Mouse (Mus musculus) C2C12 (cell line): ENCODE data around the gene Dstyk. TPM values are rescaled to one million over a fixed set of nuclear protein-coding genes. Genes with fewer than 3 reads are reported as not detected.
A peak's percentile ranks its signal among the peaks of the same experiment; 100 is the strongest.

Source experiments
- H3K27me3 ChIP-seq: one replicate; pipeline ENCODE4 v1.6.1; 2011; ENCODE audit not compliant: control insufficient read depth, insufficient read depth, insufficient read length
- H3K36me3 ChIP-seq: one replicate; pipeline ENCODE4 v1.6.1; 2011; ENCODE audit not compliant: control insufficient read depth, insufficient read depth
- H3K4me3 ChIP-seq: one replicate; pipeline ENCODE4 v1.5.1; 2011; ENCODE audit warnings: mild to moderate bottlenecking, control low read depth; ENCODE audit not compliant: poor library complexity, insufficient read depth, severe bottlenecking
- H3K79me2 ChIP-seq: one replicate; pipeline ENCODE4 v1.6.1; 2011; ENCODE audit not compliant: control insufficient read depth, insufficient read depth
- H3K79me3 ChIP-seq: one replicate; pipeline ENCODE4 v1.6.1; 2011; ENCODE audit warnings: low read depth, control low read depth
- H3ac ChIP-seq: one replicate; pipeline ENCODE3; 2011; ENCODE audit warnings: low read depth; ENCODE audit not compliant: control insufficient read depth, insufficient read length
- CEBPB ChIP-seq: IDR thresholded peaks from one replicate; pipeline ENCODE4 v1.6.1; 2011; ENCODE audit warnings: low read depth, mild to moderate bottlenecking, control low read depth, moderate library complexity
- CTCF ChIP-seq: IDR thresholded peaks from one replicate; pipeline ENCODE4 v1.5.1; 2011; ENCODE audit not compliant: control insufficient read depth, insufficient read depth, insufficient read length
- FOSL1 ChIP-seq: IDR thresholded peaks from one replicate; pipeline ENCODE4 v1.8.0; 2011; ENCODE audit warnings: mild to moderate bottlenecking, low read length; ENCODE audit not compliant: poor library complexity, insufficient read depth, severe bottlenecking
- MAX ChIP-seq: IDR thresholded peaks from one replicate; pipeline ENCODE4 v1.6.1; 2011; ENCODE audit warnings: mild to moderate bottlenecking, control low read depth
- MYOD1 ChIP-seq: IDR thresholded peaks from one replicate; pipeline ENCODE4 v1.6.1; 2011; ENCODE audit warnings: low read depth; ENCODE audit not compliant: control insufficient read depth, insufficient read length
- MYOG ChIP-seq: IDR thresholded peaks from one replicate; pipeline ENCODE4 v1.6.1; 2011; ENCODE audit not compliant: control insufficient read depth, insufficient read length; ENCODE audit errors: extremely low read depth
- USF1 ChIP-seq: IDR thresholded peaks from one replicate; pipeline ENCODE4 v1.6.1; 2011; ENCODE audit warnings: low read depth, mild to moderate bottlenecking, control low read depth, moderate library complexity
- polyA plus RNA-seq: library from polyadenylated mRNA; unstranded; fragments of >200 nt; fragmentation: generic; extraction: Trizol; gene quantifications from one replicate; pipeline ENCODE4 v1.2.1, GENCODE M21; 2012; ENCODE audit warnings: missing spikeins

Dstyk gene
- polyA plus RNA-seq, 1 experiment = 4.0 TPM

DNA sequence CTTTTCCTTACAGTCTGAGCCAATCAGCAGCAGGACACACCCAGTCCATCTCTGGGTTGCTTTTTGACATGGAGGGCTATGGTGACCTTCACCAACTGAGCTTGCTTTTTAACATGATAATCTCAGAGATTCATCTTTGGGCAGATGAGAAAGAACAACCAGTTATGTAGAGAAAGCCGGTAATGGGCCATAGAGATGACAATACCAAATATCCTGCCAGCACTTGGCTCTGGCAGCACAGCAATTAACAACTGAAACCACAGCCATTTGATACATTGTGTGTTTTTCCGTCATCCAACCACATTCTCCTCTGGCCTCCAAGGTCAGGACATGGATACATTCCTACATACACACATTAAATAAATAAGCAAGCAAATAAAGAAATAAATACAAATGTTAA is 53.7 kb downstream of the Dstyk start:
- no peak overlapping the region for H3K4me3 ChIP-seq
- peaks cover 2% of the 10 kb centered on the region for H3K79me3 ChIP-seq
- TF ChIP-seq FOSL1 (no peak), MAX (no peak), USF1 (no peak), CEBPB (no peak), CTCF (no peak), MYOD1 (no peak), MYOG (no peak)

DNA sequence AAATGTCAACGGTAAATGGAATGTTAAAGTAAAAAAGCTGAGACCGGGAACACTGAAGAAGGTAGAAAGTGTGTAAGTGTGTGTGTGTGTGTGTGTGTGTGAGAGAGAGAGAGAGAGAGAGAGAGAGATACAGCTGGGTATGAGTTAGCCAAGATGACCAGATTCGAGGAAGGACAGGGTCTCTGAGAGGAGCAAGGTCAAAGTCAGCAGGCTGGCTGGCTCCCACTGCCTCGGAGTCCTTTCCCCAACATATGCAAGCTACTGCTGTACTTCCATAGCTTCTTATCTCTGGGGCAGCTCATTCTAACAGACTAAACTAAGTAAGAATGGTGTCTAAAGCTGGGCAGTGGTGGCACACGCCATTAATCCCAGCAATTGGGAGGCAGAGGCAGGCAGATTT is 54.1 kb downstream of the Dstyk start:
- no peak overlapping the region for H3K4me3 ChIP-seq

More for the DNA sequence above, 53.7 kb downstream of the Dstyk start:
- H3K36me3 ChIP-seq = peaks cover 6% of the 10 kb centered on the region
- peaks cover 3% of the 10 kb centered on the region for H3K79me2 ChIP-seq
- H3ac ChIP-seq = no peak overlapping the region
- no peaks in the 10 kb centered on the region for H3K27me3 ChIP-seq

DNA sequence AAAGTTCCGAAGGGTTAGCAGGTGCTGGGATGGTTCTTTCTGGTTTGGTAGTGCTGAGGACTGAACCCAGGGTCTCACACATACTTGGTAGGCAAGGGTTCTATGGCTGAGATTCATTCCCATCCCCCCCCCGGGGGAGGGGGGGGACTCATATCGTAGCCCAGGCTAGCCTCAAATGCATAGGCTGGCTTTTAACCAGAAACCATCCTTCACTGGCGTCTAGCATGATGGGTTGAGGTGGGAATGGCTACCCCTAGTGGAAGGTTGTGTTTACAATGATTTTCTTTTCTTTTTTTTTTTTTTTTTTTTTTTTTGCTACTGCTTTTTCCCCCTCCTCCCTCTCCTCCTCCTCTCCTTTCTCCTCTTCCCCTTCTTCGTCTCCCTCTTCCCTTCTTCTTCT is 55.2 kb downstream of the Dstyk start:
- Histone ChIP-seq H3ac (no peak overlapping the region), H3K79me3 (peaks cover 7% of the 10 kb centered on the region), H3K36me3 (no peaks in the 10 kb centered on the region), H3K79me2 (peaks cover 14% of the 10 kb centered on the region), H3K27me3 (no peaks in the 10 kb centered on the region), H3K4me3 (no peak overlapping the region)
- no peak for TF ChIP-seq FOSL1
- TF ChIP-seq MYOD1 = no peak
- TF ChIP-seq CTCF = no peak
- no peak for TF ChIP-seq MAX
- TF ChIP-seq USF1 = no peak
- TF ChIP-seq MYOG = no peak
- no peak for TF ChIP-seq CEBPB

More for the DNA sequence above, 54.1 kb downstream of the Dstyk start:
- TF ChIP-seq MYOD1 (no peak), FOSL1 (no peak), MYOG (no peak), USF1 (no peak), MAX (no peak), CEBPB (no peak), CTCF (no peak)
- H3ac ChIP-seq = no peak overlapping the region
- H3K79me2 ChIP-seq = peaks cover 8% of the 10 kb centered on the region
- H3K79me3 ChIP-seq = peaks cover 4% of the 10 kb centered on the region
- H3K27me3 ChIP-seq = no peaks in the 10 kb centered on the region
- peaks cover 5% of the 10 kb centered on the region for H3K36me3 ChIP-seq

DNA sequence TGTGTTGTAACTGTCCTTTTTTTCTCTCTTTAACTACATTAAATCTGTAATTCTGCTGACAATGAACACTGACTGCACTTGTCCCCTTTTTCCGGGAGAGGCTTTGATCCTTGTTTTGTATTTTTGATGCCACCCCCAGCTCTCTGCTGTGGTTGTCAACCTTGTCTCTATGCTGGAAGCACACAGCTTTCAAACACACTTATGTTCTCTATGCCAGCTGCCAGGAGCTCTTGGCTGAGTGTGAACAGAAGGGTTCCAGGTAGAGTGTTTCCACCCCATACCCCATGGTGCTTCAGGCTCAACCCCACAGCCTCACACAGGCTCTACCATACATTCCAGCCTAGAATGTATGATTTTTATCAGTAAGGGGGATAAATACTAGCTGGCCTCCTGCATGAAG is 57.1 kb downstream of the Dstyk start:
- TF ChIP-seq FOSL1 (no peak), MYOG (no peak), MYOD1 (no peak), CTCF (no peak), CEBPB (no peak), MAX (no peak), USF1 (no peak)

DNA sequence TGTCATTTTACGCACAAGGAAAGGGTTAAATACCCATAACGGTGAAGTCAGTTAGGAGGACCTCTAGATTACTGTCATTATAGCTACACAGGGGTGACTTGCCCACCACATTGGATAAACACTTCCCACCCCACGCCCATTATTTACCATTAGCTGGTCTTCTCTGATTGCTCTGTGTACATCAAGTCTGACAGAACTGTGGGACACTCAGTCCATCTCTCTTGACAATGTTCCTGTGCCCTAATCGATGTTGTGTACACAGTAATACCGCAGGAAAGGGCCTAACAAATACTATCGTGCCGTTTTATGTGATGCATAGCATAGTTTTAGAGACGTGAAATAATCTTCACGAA is 59.2 kb downstream of the Dstyk start:
- peaks cover 4% of the 10 kb centered on the region for H3K36me3 ChIP-seq
- H3K79me3 ChIP-seq = peaks cover 46% of the 10 kb centered on the region
- peaks cover 54% of the 10 kb centered on the region for H3K79me2 ChIP-seq
- H3ac ChIP-seq = peak overlapping the region; percentile 79
- no peak for TF ChIP-seq MYOG
- no peak for TF ChIP-seq USF1
- no peak for TF ChIP-seq MAX
- no peak for TF ChIP-seq CTCF
- no peak for TF ChIP-seq MYOD1
- no peak for TF ChIP-seq FOSL1
- TF ChIP-seq CEBPB = no peak
- no peaks in the 10 kb centered on the region for H3K27me3 ChIP-seq
- H3K4me3 ChIP-seq = peak overlapping the region; percentile 96

More for the DNA sequence above, 57.1 kb downstream of the Dstyk start:
- Histone ChIP-seq H3K79me2 (peaks cover 33% of the 10 kb centered on the region), H3ac (no peak overlapping the region), H3K79me3 (peaks cover 27% of the 10 kb centered on the region), H3K36me3 (no peaks in the 10 kb centered on the region), H3K27me3 (no peaks in the 10 kb centered on the region), H3K4me3 (no peak overlapping the region)

DNA sequence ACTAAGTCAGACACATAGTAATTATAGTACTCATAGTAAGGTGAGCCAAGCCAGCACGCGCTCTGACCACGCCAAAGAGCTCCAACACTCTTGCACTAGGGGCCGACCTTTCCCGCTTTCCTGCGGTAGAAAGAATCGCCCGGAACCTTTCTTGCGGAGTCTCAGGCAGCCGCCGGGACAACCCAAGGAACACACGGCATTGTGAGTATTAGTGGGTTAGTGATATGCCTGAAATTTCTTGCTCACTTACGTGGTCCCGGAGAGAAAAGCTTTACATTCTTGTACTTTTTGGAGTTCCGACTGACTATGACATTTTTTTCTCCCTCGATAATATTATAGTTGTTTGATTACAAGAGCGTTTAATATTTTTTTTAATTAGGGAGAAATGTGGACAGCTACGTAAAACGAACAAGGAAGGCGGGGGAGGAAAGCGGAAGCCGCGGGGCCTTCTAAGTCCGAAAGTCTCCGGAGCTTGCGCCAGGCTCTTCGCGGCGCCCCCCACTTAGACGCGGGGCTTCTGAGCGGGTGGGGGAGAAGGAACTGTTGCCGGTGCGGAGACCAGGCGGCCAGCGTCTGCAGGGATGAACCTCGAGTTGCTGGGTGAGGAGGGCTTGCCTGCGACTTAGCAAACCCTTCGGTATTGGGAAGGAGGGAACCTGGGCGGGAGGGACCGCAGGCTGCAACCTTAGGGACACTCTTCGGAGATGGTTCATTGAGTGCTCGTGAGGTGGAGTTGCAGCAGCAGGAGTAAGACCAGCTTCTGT is 59.8 kb downstream of the Dstyk start, which contains the start of gene Rbbp5:
Gene Rbbp5 (plus strand): TSS at position 438 of the 764 bp plus-strand sequence.
- Histone ChIP-seq H3K79me2 (peaks cover 59% of the 10 kb centered on the region), H3ac (peak within 1 kb of the TSS; percentile 100), H3K36me3 (peaks cover 4% of the 10 kb centered on the region), H3K79me3 (peaks cover 52% of the 10 kb centered on the region), H3K27me3 (no peaks in the 10 kb centered on the region), H3K4me3 (peak within 1 kb of the TSS; percentile 96)
- TF ChIP-seq USF1 (no peak), MAX (peak; percentile 99)
